Mouse (Mus musculus) embryo, embryonic 10.5 days (tissue): ENCODE data around the gene Ltbp2.

Experiments
- DNase-seq: peaks from one replicate; pipeline ENCODE4 v3.0.0-alpha.2; 2015; ENCODE audit warnings: low spot score

The Ltbp2 gene

DNA sequence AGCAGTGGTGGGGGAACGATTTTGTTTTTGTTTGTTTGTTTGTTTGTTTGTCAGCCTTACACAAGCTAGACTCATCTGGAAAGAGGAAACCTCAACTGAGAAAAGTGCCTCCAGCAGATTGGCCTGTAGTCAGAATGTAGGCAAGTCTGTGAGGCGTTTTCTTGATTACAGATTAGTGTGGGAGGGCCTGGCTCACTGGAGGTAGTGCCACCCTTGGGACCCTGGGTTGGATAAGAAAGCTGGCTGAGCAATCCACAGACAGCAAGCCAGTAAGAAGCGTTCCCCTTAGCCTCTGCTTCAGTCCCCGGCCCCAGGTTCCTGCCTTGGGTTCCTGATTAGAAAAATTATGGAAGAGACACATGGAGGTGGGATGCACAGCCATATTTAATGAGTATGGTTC is 36.4 kb downstream of the Ltbp2 start:
- DNase-seq = no peak

DNA sequence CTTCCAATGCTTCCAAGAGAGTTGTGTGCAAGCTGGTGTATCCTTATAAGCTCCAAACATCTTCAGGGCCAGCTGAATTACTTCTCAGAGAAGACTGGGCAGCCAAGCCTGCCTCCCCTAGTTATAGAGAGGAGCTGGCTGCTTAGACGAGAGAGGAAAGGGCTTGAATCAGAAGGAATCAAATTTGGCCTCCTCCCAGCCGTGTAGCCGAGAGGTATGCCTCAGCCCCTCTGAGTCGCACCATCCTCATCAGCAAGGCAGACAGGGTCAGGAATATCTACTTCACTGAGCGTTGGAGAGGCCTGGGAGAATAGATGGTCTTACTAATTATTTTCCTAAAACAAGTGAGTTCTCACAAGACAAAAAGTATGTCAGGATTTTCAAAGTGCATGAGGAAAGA is 40.7 kb downstream of the Ltbp2 start:
- no peak for DNase-seq

DNA sequence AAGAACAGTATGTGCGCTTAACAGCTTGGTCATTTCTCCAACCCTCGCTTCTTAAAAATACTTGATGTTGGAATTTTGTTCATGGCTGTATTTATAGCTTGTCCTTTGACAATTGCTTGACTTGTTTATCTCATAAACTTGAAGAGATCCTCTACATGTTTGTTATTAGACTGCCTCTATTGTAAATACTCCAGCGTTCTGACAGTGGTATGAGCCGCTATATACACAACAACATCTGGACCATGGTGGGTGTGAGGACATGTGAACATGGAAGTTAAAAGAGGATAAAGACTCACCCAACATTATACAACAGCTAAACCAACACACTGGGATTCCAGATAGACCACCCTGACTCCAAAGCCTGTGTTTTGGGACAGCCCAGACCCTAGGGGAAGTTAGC is 41.6 kb downstream of the Ltbp2 start:
- DNase-seq = no peak

DNA sequence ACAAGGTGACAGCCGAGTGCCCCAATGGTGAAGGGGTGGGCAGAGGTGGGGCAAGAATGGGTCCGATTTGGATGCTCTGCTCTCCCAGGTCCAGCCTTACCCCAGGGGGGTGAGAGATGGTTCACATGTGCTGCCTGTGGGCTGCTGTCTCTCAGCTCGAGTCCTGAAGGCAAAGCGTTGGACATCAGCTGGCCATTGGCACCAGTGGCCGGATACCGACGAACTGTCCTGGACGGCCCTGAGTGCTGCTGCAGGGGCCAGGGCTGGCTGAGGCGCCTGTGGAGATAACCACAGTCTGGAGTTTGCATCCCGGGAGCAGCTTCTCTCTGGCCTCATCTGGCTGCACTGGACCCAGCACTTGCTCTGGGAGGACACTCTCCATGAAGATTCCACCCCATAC is 44.7 kb downstream of the Ltbp2 start:
- no peak for DNase-seq

DNA sequence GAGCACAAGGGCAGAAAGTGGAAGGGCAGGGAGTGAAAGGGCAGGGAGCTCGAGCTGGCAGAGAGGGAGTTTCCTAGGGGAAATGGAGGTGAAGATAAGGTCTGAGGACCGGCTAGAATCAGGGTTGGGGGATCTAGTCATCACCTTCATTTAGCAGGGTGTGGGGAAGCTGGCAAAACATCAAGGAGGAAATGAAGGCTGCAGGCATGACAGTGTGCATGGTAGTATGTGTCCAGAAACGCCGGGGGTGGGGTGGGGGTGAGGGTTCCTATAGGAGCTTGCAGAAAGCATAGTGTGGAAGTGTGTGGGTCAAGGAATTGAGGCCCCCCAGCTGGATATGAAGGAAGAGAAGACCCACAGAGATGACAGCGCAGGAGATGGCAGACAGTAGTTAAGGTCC is 45.2 kb downstream of the Ltbp2 start:
- no peak for DNase-seq

DNA sequence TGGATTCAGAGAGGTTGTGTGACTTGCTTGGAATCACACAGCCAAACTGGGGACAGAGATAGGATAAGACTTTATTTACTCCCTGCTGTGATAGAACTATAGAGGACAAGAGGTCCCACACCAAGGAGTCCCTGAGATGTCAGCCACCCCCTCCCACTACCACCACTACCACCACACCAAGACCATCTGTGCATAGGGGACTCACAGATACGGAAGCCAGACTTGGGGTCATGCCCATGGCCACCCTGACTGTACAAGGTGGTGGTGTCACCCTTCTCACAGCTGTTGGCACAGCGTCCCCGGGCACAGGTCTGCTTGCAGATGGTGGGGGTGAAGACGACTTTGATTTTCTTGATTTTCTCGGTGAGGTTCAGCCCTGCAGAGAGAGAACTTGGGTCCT is 45.9 kb downstream of the Ltbp2 start:
- no peak for DNase-seq

DNA sequence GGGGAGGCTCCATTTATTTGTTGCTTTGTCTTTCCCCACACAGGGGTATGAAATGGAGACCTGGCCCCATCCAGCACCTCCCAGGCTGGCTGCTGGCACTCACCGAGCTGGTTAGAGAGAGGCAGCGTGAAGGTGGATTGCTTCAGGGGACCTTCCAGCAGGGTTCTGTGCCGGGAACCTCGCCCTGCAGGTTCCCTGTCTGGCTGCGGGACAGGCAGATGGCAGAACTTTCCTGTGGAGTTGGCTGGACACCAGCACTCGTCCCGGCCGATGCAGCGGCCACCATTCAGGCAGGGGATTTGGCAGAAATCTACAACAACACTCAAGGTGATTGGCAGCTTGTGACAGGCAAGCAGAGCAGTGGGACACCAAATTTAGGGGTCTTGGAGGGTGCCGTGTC is 46.4 kb downstream of the Ltbp2 start:
- no peak for DNase-seq

DNA sequence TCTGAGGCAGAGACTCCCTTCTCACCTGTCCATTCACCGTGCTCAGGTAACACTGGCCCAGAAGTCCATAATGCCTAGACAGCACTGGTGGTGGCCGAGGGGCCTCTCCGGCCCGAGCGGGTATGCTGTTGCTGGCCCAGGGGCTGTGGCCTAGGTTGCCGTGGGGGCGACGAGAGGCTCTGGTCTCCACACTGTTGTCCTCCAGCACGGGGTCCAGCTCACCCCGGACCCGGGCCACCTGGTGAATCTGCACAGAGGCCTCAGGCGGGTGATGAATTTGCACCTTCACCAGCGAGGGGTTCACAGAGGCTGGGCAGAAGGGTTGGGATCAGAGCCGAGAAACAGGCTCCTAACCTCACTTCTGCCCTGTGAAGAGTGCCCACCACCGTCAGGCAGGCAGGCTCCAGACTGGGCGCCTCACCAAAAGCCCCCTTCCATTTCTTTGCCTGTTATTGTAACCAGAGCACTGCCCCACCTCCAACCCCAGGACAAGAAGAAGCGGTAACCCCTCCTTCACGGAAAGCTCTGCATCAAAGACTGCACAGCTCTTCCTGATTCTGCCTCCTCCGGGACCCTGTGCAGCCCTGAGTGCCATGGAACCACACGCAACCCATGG is 47.1 kb downstream of the Ltbp2 start:
- no peak for DNase-seq

DNA sequence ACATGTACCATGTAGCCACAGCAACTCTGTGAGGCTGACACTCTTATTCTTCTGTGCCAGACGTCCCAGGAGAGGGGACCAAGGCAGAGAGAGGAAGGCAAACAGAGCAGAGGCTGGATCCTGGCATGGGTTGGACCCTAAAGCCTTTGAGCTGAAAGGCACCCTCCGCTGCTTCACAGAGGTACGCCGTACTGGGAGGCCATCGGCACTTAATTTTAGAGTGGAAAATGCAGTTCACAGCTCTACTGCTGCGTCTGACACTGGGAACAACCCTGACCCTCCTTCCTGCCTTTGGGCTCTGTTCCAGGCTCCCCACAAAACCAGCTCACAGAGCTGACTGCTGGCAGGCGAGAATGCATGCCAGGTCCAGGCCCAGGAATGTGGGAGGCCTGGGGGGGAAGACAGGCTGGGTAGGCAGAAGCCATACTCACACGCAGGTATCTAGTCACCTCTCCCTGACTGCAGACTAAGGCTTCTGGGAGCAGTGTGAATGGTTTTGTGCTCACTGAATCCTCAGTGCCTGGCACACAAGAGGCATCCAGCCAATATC is 48.9 kb downstream of the Ltbp2 start:
- DNase-seq = no peak

DNA sequence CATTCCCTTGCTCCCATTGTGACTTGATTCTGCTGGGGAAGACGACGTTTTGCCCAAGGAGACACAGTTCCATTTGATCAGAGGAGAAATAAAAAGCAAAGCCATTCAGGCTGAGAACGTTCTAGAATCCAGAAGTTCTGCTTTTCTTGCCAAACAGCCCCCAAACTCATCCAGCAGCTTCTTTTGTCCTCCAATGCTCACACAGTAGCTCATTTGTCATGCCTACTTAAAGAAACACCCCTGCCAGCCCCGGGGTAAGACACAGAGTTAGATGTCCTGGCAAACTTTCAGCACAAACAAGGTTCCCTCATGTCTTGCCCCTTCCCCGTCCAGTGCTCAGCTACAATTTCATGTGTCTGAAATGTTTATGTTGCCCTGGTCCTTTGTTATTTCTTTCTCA is 52.1 kb downstream of the Ltbp2 start:
- DNase-seq = no peak

DNA sequence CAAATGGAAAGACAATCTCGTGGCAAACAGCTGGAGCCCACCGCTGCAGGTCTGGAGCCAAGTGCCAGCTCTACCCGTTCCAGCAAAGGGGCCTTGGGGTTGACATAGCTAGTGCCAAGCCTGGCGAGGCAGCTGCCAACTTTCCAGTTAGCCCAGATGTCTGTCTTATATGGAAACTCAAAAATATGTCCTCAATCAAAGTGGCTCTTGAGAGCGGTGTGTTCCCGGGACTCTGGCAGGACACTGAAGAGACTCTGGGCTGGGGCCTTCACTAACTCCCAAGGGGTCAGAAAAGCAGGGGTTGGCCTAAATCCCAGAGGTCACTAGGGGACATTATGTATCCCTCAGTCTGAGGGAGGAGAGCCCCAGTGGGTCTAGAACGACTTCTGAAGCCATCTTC is 52.7 kb downstream of the Ltbp2 start:
- DNase-seq = no peak

DNA sequence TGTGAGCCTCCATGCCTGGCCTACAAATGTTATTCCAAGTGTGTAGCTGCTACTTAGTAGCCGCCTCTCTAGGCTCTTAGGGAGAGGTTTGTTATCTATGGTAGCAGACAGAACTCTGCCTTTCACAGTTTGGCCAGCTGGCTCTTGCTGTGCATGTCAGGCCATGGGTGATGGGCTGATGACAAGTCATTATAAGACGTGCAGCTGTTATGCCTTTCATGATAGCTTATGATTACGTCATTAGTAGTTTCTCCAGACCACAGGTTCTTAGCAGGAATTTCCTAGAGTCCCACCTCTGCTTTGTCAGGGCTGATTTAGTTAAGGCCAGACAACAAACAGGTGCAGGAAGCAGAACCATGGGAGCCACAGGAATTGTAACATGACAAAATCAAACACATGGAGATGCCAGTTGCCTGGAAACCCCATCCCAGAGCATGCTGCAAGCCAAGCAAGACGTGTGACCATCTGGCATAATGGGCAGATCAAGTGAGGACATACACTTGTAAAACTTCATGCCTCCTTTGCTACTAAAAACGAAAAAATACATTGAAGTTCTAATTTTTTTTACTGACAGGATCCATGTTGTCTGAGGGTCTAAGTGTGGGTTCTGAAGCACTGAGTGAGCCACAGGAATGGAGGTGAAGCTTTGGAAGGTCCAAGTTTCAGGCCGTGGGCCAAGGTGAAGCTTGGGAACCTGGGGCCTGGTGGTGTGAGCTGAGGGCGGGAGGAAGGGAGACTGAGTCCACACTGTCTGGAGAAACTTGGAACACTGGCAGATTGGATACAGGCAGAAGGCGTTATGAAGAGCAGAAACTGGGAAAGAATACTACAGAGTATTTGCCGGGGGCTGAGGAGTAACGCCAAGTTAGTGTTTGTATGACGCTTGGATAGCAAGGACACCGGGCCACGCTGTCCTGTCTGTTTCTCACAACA is 56.8 kb downstream of the Ltbp2 start:
- no peak for DNase-seq

DNA sequence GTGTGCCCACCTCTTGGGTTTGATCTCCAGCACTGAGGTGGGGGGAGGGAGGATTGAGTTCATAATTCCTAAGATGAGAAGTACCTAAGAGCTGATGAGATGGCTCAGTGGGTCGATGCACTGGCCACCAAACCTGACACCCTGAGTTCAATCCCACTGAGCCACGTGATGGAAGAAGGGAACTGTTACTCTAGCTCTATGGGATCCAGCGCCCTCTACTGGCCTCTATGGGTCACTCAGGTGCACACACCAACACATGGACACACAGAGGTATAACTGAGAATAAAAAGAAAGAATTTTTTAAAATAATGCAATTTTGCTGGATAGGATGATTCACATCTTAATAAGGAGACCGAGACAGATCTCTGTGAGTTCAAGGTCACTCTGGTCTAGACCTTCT is 57.8 kb downstream of the Ltbp2 start:
- DNase-seq = no peak

DNA sequence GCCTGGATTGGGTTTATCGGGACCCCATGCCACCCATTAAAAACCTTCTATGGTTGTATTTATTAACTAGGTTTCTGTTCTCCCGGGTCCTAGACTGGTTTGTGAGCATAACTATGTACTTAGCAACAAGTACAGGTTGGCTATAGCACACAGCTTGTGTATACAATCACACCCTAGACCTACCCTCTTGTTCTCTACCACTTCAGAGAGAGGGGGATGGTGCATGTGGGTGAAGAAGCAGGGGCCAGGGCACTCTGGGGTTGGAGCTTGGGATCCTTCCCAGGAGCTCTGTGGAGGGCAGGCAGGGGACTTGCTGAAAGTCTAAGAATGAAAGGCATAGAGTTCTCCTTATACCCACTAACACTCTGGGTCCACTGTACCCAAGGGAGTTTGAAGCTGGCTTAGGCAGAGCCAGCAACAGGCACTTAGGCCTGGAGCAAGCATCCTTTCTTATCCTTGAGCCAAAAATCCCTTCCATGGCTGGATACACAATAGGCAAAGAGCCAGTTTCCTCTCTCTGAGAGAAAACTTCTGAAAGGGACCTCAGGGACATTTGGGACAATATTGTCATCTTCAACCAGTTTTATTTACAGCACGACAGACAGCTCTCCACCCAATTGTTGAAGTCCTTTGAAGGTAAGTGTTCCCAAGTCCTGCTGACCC is 61.5 kb downstream of the Ltbp2 start:
- no peak for DNase-seq

DNA sequence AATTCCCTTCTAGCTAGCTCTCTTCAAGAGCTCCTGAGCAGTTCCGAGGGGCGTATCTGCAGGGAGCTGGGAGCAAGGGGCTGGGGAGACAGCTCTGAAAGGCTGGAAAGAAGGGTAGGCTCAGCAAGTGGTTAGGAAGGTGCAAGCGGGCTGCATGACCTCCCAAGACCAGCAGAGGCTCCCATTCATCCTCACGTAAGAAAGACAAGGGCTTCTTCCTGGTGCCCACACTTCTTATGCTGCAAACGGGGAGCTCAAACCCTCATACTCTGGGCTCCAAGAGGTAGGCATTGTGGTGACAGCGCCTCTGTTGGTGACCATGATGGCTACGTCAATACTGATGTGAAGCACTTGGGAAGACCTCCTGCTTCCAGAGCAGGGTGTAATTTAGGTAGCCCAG is 62.6 kb downstream of the Ltbp2 start:
- no peak for DNase-seq

DNA sequence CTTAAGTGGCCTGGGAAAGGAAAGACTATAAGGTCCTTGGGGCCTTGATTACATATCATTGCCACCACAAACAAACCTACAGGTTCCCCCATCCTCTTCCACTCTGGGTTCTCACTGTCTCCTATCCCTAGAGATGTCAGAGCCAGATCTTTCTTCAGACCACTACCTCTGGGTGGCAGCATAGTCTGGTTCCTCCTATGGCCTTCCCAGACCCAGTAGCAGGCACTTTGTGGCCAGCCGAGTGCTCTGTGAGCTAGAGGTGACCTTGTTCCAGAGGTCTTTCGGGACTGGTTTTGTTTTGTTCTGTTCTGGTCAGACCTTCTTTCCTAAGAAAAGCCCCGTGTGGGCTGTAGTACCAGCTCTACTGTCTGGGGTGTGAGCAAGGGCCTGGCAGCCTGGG is 64.3 kb downstream of the Ltbp2 start:
- DNase-seq = peak; percentile 18

DNA sequence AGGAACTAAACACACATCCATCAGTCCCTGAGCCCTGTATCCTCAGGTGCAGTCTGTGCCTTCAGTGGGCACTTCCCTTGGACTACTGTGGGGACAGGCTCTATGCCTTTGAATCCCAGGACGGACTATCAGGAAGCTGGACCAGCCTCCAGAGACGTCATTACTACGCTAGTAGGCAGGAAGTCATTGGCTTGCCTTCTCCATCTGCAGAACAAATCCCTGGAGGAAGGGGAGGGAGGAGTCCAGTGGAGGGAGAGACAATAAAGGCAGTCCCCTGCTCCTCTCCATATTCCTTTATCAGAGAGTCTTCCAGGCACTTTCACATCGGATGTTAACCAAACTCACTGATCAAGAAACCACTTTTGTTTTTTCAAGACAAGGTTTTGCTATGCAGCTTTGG is 64.8 kb downstream of the Ltbp2 start:
- no peak for DNase-seq

DNA sequence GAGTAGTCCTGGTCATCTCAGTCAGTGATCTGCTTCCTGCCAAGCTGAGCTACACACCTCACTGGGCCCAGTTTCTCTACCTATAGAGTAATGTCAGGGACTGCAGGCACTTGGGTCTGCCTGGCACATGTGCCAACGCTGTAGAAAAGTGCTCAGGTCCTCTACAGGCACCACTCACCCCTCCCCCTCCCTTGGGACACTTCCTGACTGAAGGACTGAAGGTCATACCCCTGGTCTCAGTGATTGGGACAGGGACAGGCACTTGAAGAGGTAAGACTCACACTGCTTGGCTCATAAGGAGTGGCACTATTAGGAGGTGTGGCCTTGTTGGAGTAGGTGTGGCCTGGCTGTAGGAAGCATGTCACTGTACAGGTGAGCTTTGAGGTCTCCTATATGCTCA is 65.5 kb downstream of the Ltbp2 start:
- DNase-seq = no peak

DNA sequence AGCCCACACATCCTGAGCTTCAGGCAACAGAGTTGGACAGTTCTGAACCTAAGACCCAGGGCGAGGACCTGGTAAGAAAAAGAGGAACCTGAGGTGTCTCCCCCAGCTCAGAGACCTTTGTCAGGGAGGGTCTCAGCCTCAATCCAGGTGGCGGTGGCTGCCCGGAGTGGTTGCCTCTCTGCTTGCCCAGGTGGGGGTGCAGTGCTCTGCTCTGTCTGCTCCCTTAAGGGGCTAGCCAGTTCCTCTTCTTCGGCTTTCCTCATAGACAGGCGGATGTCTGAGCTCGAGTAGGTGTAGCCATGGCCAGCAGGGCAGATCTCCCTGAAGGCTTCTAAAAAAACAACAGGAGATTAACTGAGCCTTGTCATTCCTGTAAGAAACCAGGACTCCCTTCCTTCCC is 67.3 kb downstream of the Ltbp2 start:
- no peak for DNase-seq

DNA sequence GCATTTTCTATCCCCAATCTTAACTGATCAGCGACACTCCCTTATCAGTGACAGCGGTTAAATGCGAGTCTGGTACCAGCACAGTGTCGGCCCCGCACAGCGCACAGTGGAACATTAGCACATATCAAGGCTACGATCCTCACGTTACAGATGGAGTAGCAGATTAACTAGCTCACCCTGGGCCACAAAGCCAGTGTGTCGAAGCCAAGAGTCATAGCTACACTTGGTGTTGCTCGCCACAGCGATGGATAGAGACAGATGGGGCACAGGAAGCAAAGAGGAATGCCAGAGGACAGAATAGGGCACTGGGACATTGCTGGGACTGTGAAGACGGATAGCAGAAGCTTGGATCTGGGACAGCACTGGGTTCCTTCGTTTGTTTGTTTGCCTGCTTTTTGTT is 69.0 kb downstream of the Ltbp2 start:
- DNase-seq = no peak

DNA sequence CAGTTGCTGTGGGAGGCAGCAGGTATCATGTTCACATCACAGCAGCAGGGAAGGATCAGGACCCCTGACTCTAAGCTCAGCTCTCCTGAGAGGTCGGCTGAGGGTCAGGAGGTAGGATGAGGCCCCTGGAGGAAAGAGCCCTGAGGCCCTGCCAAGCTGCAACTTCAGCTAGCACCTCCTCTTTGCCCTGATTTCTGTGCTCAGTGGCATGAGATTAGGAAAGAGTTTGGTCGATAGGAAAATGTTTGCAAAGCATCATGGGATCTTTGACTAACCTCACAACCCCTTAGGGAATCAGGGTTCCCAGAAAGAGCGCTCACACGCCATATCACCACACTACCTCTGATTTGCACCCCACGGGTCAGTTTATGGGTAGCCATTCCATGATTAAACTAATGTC is 69.6 kb downstream of the Ltbp2 start:
- DNase-seq = no peak

DNA sequence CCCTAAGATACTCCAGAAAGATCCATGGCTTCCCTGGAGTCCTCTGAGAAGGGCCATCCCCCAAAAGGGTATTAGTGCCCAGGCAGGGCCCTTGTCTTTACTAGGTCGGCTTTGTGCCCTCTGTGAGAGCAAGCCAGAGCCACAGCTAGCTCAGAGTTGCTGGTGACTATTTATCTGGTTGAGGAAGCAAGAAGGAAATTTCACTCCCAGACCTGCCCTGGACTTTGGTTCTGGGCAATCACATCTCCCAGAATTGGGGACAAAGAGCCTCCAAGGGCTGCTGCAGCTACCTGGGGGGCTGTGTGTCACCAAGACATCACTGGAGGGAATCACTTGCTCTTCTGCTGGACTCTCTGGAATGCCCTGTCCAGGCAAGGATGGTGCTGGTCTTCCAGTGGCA is 70.3 kb downstream of the Ltbp2 start:
- no peak for DNase-seq

DNA sequence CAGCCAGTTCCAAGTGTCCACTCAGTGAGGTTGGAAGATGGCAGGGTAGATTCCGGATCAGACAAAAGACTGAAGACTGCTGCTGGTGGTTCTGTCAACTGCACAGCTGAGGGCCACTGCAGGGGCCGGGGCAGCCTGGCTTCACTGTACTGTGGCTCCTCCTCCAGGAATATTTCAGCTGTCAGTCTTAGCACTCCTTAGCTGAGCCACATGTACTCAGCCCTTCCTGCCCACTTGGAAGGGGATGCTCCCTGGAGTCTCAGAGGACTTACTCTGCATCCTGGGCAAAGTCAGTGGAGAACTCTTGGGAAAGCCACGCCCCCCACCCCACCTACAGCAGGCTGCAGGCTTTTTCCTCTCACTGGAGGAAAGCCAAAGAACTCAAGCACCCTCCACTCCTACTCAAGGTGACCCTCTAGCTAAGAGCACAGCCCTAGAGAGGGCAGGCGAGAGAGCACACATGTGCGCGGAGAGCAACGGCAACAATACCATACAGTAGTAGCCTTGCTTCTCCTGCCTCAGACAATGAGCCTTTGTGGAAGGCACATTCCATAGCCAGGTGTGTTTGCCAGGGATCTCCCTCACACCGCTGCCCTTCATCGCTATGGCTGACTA is 71.0 kb downstream of the Ltbp2 start:
- DNase-seq = no peak
